Mouse (Mus musculus) intestine, embryonic 16.5 days (tissue): Measurements from ENCODE around the gene Stau1. TPM values are rescaled to one million over a fixed set of nuclear protein-coding genes. Genes with fewer than 3 reads are reported as not detected.
A peak's percentile ranks its signal among the peaks of the same experiment; 100 is the strongest.

Experiments
- ATAC-seq: fragments of 200-750 bp; cut with Nextera tagmentation; 2 replicates; pipeline ENCODE4 v1.8.0; 2017; ENCODE audit warnings: moderate TSS enrichment, moderate library complexity
- H3K27ac ChIP-seq: fragments of 300-500 bp; sonication (generic); 2 replicates; pipeline ENCODE4 v1.5.1; 2014; ENCODE audit warnings: mild to moderate bottlenecking, low read length
- H3K27me3 ChIP-seq: fragments of 300-500 bp; sonication (generic); replicated peaks from 2 replicates; pipeline ENCODE4 v1.6.1; 2014; ENCODE audit warnings: low read length, control low read depth, mixed read lengths; ENCODE audit not compliant: control insufficient read depth, insufficient read depth
- H3K36me3 ChIP-seq: fragments of 300-500 bp; sonication (generic); 2 replicates; pipeline ENCODE4 v1.6.1; 2014; ENCODE audit warnings: low read length, control low read depth; ENCODE audit not compliant: control insufficient read depth, insufficient read depth
- H3K4me1 ChIP-seq: fragments of 300-500 bp; sonication (generic); 2 replicates; pipeline ENCODE4 v1.6.1; 2014; ENCODE audit warnings: low read length, control low read depth, mixed read lengths; ENCODE audit not compliant: control insufficient read depth, insufficient read depth
- H3K4me2 ChIP-seq: fragments of 300-500 bp; sonication (generic); 2 replicates; pipeline ENCODE4 v1.6.1; 2014; ENCODE audit warnings: low read depth, low read length, control low read depth
- H3K4me3 ChIP-seq: fragments of 300-500 bp; sonication (generic); 2 replicates; pipeline ENCODE4 v1.5.1; 2014; ENCODE audit warnings: mild to moderate bottlenecking, low read length
- H3K9ac ChIP-seq: fragments of 300-500 bp; sonication (generic); 2 replicates; pipeline ENCODE4 v1.6.1; 2014; ENCODE audit warnings: low read depth, low read length
- H3K9me3 ChIP-seq: fragments of 300-500 bp; sonication (generic); 2 replicates; pipeline ENCODE4 v1.6.1; 2016; ENCODE audit warnings: low read length, control low read depth; ENCODE audit not compliant: control insufficient read depth
- WGBS: fragments of 180-500 bp; shearing (Covaris S2); extraction: QIAGEN DNeasy Blood & Tissue Kit; methylation state at CpG from one replicate; pipeline ENCODE4 v1.1.7; 2014; 5-methylcytosine and 5-hydroxymethylcytosine counted together
- polyA plus RNA-seq: library from polyadenylated mRNA; unstranded; fragments of >200 nt; fragmentation: Nextera tagmentation; extraction: Ambion mirVana; gene quantifications from 2 replicates; pipeline ENCODE4 v1.2.1, GENCODE M21; 2015

Stau1 gene
- polyA plus RNA-seq, 1 experiment from 2014 or later = 61.2 TPM

- ATAC-seq = 0 out of 2 replicates have a peak, but pooled peaks have one; percentile 21
- Histone ChIP-seq H3K36me3 (peaks cover 14% of the 10 kb centered on the region; the same call in 1 of the 2 replicates), H3K9ac (no peak overlapping the region), H3K27ac (no peak overlapping the region), H3K27me3 (no peaks in the 10 kb centered on the region), H3K4me2 (no peak overlapping the region), H3K4me1 (no peaks in the 10 kb centered on the region), H3K9me3 (no peaks in the 10 kb centered on the region), H3K4me3 (no peak overlapping the region)
- WGBS = 44% methylated on average over 4 of the region's 4 CpGs
Measured at GRCm38 (mm10) chr2:166945456-166945855, 50.6 kb downstream of the Stau1 start.

GRCm38 (mm10) chr2:166944346-166944745 lies 51.8 kb downstream of the Stau1 start:
- Histone ChIP-seq H3K27me3 (no peaks in the 10 kb centered on the region), H3K4me3 (no peak overlapping the region), H3K27ac (no peak overlapping the region), H3K9me3 (no peaks in the 10 kb centered on the region), H3K4me1 (no peaks in the 10 kb centered on the region), H3K4me2 (no peak overlapping the region), H3K9ac (no peak overlapping the region), H3K36me3 (peaks cover 10% of the 10 kb centered on the region; the same call in 1 of the 2 replicates)
- ATAC-seq = no peak
- 82% methylated on average over 1 of the region's 1 CpGs for WGBS

- H3K4me2 ChIP-seq = no peak overlapping the region
- no peak overlapping the region for H3K9ac ChIP-seq
- peaks cover 11% of the 10 kb centered on the region; the same call in 1 of the 2 replicates for H3K36me3 ChIP-seq
- WGBS = 92% methylated on average over 2 of the region's 2 CpGs
- H3K4me1 ChIP-seq = no peaks in the 10 kb centered on the region
- H3K9me3 ChIP-seq = no peaks in the 10 kb centered on the region
- no peak overlapping the region for H3K27ac ChIP-seq
- no peak for ATAC-seq
- no peak overlapping the region for H3K4me3 ChIP-seq
- no peaks in the 10 kb centered on the region for H3K27me3 ChIP-seq
Measured at GRCm38 (mm10) chr2:166943146-166943545, 53.0 kb downstream of the Stau1 start.

GRCm38 (mm10) chr2:166936166-166936565 lies 59.9 kb downstream of the Stau1 start:
- no peak overlapping the region for H3K4me3 ChIP-seq
- H3K27me3 ChIP-seq = no peaks in the 10 kb centered on the region
- no peak overlapping the region for H3K9ac ChIP-seq
- no peaks in the 10 kb centered on the region for H3K4me1 ChIP-seq
- H3K4me2 ChIP-seq = no peak overlapping the region
- 88% methylated on average over 2 of the region's 2 CpGs for WGBS
- no peak for ATAC-seq
- peaks cover 18% of the 10 kb centered on the region; the same call in 1 of the 2 replicates for H3K36me3 ChIP-seq
- H3K9me3 ChIP-seq = no peaks in the 10 kb centered on the region
- no peak overlapping the region for H3K27ac ChIP-seq

DNA sequence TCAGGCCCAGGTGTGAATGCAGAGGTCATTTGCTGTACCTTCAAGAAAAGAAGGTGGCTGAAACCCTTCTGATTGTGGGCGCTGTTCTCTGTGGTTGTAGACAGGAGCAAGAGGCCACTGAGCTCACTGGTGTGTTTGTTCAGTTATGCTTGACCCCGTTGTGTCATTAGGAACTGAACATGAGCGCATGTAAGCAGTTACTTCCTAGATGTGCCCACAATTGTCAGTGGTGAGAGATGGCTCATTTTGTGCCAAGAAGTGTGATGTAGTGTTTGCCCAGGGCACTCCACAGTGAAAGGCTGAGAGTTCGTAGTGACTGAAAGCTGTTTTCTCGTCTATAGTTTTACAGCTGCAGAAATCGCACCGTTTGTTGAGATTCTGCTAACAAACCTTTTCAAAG lies 60.5 kb downstream of the Stau1 start:
- H3K4me2 ChIP-seq = no peak overlapping the region
- 89% methylated on average over 7 of the region's 7 CpGs for WGBS
- no peak overlapping the region for H3K27ac ChIP-seq
- no peak overlapping the region for H3K9ac ChIP-seq
- peaks cover 18% of the 10 kb centered on the region; the same call in 1 of the 2 replicates for H3K36me3 ChIP-seq
- no peaks in the 10 kb centered on the region for H3K27me3 ChIP-seq
- no peak for ATAC-seq
- H3K4me3 ChIP-seq = no peak overlapping the region
- H3K4me1 ChIP-seq = no peaks in the 10 kb centered on the region
- no peaks in the 10 kb centered on the region for H3K9me3 ChIP-seq

GRCm38 (mm10) chr2:166934416-166934815 lies 61.7 kb downstream of the Stau1 start:
- ATAC-seq = no peak
- 82% methylated on average over 5 of the region's 5 CpGs for WGBS
- no peaks in the 10 kb centered on the region for H3K4me1 ChIP-seq
- H3K9me3 ChIP-seq = no peaks in the 10 kb centered on the region
- H3K4me2 ChIP-seq = no peak overlapping the region
- peaks cover 18% of the 10 kb centered on the region; the same call in 1 of the 2 replicates for H3K36me3 ChIP-seq
- H3K27ac ChIP-seq = no peak overlapping the region
- no peak overlapping the region for H3K4me3 ChIP-seq
- no peaks in the 10 kb centered on the region for H3K27me3 ChIP-seq
- no peak overlapping the region for H3K9ac ChIP-seq

GRCm38 (mm10) chr2:166933943-166934342 lies 62.2 kb downstream of the Stau1 start:
- no peak for ATAC-seq
- no peak overlapping the region for H3K9ac ChIP-seq
- no peak overlapping the region for H3K4me2 ChIP-seq
- H3K4me1 ChIP-seq = no peaks in the 10 kb centered on the region
- H3K27ac ChIP-seq = no peak overlapping the region
- H3K36me3 ChIP-seq = peaks cover 14% of the 10 kb centered on the region; the same call in 1 of the 2 replicates
- no peaks in the 10 kb centered on the region for H3K9me3 ChIP-seq
- 93% methylated on average over 6 of the region's 6 CpGs for WGBS
- H3K27me3 ChIP-seq = no peaks in the 10 kb centered on the region
- H3K4me3 ChIP-seq = no peak overlapping the region

DNA sequence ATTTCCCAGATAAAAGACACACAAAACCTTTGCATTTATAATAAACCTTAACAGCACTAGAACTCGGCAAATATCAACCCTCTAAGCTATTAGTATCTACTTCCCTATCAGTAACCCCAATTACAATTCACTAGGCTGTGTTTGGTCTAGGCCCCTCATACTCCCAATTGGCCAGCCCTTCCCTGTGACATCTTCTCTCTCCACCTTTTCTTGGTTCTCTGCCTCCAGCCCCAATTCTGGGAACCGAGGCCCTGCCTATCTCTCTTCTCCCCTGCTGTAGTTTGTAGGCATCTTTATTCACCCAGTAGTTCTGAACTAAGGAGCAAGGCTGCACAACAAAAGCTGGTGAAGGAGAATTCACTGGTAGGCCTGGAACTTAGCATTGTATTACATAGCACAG lies 72.1 kb downstream of the Stau1 start:
- no peak overlapping the region for H3K9ac ChIP-seq
- H3K4me3 ChIP-seq = no peak overlapping the region
- 82% methylated on average over 2 of the region's 2 CpGs for WGBS
- H3K4me1 ChIP-seq = no peaks in the 10 kb centered on the region
- no peak for ATAC-seq
- H3K9me3 ChIP-seq = no peaks in the 10 kb centered on the region
- no peak overlapping the region for H3K4me2 ChIP-seq
- H3K36me3 ChIP-seq = peaks cover 14% of the 10 kb centered on the region
- H3K27me3 ChIP-seq = no peaks in the 10 kb centered on the region
- no peak overlapping the region for H3K27ac ChIP-seq

GRCm38 (mm10) chr2:166910536-166910935 lies 85.6 kb downstream of the Stau1 start:
- Histone ChIP-seq H3K4me1 (peaks cover 12% of the 10 kb centered on the region), H3K27me3 (no peaks in the 10 kb centered on the region), H3K9ac (no peak overlapping the region), H3K27ac (no peak overlapping the region), H3K9me3 (no peaks in the 10 kb centered on the region), H3K36me3 (no peaks in the 10 kb centered on the region), H3K4me3 (no peak overlapping the region), H3K4me2 (no peak overlapping the region)
- no peak for ATAC-seq
- 86% methylated on average over 8 of the region's 8 CpGs for WGBS

DNA sequence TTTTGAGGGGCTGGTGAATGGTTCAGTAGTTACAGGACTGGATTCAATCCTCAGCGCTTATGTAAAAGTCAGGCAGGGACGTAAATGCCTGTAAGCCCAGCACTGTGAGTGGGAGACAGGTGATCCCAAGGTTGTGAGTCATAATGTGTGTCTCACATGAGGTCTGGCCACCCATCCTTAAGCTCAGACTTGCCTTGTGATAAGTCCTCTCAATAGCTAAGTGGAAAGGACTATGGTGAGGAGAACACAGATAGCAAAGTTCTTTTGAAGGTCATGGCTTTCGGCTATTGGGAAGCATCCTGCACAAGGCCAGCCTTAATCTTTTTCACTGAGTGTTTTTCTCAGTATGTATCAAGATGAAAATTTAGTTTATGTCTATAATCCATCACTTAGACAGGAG lies 86.4 kb downstream of the Stau1 start:
- WGBS = 90% methylated on average over 3 of the region's 3 CpGs
- Histone ChIP-seq H3K9ac (no peak overlapping the region), H3K4me2 (no peak overlapping the region), H3K36me3 (no peaks in the 10 kb centered on the region), H3K27me3 (no peaks in the 10 kb centered on the region), H3K4me1 (peaks cover 16% of the 10 kb centered on the region), H3K27ac (no peak overlapping the region), H3K4me3 (no peak overlapping the region), H3K9me3 (no peaks in the 10 kb centered on the region)
- ATAC-seq = no peak
